Mouse (Mus musculus): Measurements from ENCODE around the gene Sfrp2.
A peak's percentile ranks its signal among the peaks of the same experiment; 100 is the strongest.

DNA sequence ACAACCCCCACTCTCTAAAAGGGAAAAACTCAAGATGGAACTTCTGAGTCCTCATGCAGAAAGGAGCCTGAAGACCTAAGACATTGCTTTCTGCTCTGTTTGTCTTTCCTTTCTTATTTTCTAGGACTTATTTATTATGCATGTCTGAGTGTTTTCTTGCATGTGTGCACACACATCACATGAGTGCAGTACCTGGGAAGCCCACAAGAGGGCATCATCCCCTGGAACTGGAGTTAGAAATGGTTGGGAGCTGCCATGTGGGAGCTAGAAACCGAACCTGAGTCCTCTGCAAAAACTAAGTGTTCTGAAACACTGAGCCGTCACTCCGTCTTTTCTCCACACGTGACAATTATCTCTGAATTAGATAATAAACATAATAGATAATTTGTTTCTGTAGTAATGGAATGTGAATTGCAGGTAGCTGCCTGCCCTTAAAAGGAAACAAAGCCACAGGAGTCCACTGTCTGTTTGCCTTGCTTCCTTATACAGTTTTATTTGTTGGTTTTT is 35.6 kb downstream of the Sfrp2 start:
- TF ChIP-seq CTCF (IDR thresholded peaks at IDR 0.05; ENCODE audit: control insufficient read depth, insufficient read depth, insufficient replicate concordance, low read depth, low read length) (peak; percentile 50; the same call in 1 of the 2 replicates), POLR2A (IDR thresholded peaks at IDR 0.05; ENCODE audit: control insufficient read depth, low read depth, low read length) (no peak)

Data from testis, adult 2 months (tissue).